Mouse (Mus musculus) left cerebral cortex, adult 18-20 months (tissue): ENCODE data around the gene Plxnc1. TPM values are rescaled to one million over a fixed set of nuclear protein-coding genes. Genes with fewer than 3 reads are reported as not detected.

ENCODE experiments used
- DNase-seq, 2 experiments: peaks; one replicate each; pipeline ENCODE4 v3.0.0; 2021 to 2022; ENCODE audit warnings: low spot score in 2 of 2, mixed read lengths in 1 of 2
- total RNA-seq, 2 experiments: library from RNA; stranded (reverse); gene quantifications; 2 replicates each; pipeline ENCODE4 v1.2.3; 2021

Gene Plxnc1
- total RNA-seq, 2 experiments from 2014 or later: 47.5 to 56.2 TPM

GRCm38 (mm10) chr10:94922848-94923247 is 21.8 kb downstream of the Plxnc1 start:
- no peak for DNase-seq

DNA sequence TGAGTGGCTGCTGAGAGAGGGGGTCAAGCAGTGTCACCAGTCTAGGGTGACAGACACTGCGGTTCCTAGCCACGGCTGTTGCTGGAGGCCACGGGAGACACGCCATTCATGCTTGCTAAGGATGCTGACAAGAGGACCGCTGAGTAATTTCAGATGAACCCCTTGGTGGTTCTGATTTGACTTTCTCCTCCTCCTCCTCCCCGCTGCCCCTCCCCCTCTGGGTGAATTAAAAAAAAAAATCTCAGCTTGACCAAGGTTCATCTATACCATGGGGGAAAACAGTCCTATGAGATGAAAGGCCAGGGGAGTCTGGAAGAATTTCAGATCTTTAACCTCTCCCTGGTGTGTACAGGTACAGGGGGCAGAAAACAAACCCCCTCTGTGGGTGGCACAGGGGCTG is 22.9 kb downstream of the Plxnc1 start:
- DNase-seq: no peak

DNA sequence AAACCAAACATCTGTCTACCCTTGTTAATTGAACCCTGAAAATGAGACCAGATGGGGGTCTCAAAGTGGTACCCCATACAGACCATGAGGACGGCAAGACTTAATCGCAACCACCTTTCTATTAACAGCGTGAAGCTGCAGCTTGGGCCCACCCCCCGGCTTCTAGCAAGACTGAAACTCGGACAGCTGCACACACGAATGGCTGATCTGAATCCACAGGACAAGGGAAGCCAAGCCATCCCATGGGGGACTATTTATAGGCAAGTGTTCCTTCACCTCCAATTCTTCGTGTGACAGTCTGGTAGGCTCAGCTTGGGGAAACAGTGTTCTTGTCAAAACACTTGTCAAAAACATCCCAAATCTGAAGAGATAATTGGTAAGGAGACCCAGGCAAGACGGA is 24.1 kb downstream of the Plxnc1 start:
- DNase-seq: no peak

DNA sequence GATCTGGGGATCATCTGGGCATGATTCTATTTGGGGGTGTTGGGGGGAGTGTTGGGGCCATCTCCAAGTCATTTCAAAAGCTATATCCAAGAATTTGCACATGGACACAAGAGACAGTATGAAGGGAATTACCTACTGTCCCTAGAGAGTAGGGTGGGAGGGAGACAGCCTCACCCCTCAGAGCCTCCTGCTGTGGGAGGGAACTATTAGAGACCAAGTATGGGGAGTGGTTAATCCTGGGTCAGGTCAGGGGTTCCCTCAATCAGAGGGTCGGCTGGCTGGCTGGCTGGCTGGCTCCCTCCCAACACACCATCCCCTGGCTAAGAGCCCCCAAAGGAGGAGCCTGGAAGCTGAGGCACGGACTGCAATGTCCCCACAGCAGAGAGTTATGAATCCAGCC is 24.7 kb downstream of the Plxnc1 start:
- DNase-seq: no peak

- DNase-seq: peak; percentile 64 to 74
Observed at GRCm38 (mm10) chr10:94919552-94919951, 25.1 kb downstream of the Plxnc1 start.

- DNase-seq: no peak
Observed at GRCm38 (mm10) chr10:94918618-94919017, 26.0 kb downstream of the Plxnc1 start.

- DNase-seq: no peak
Observed at GRCm38 (mm10) chr10:94917990-94918389, 26.6 kb downstream of the Plxnc1 start.

DNA sequence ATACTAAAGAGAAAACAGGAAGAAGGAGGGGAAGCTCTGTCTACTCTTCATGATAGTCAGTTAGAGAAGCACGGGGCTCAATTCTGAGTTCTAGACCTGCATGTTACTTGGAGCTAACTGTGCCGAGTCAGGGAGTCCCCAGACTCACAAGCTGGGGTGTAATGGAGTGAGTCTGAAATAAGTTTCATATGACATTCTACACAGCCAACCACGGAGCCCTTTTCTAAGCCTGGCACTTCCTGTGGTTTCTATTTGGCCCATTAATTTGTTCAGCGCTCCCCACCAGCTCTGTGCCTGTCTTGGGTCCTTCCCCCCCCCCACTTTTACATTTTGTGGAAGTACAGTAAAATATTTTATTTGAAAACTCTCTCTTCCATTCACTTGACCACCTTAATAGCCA is 27.3 kb downstream of the Plxnc1 start:
- no peak for DNase-seq

DNA sequence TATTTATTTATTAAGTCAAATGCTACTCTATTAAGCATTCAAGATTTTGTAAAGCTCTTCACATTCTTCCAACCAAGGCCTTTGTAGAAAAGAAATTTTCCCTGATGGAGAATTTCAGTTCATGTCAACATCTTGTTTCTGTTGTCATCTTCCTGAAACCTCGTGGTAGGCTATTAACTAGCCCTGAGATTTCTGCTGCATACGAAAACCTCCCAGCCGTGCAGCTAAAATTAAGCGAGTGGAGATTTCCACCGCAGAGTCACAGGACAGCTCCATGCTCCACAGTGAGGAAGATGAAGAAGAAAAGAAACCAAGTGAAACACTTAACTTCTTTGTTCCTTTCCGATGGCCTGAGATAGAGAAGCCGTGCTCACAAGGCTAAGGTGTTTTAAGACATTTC is 28.0 kb downstream of the Plxnc1 start:
- no peak for DNase-seq

GRCm38 (mm10) chr10:94915746-94916145 is 28.9 kb downstream of the Plxnc1 start:
- DNase-seq: peak in 1 of 2 experiments; percentile 25

- DNase-seq: no peak
Observed at GRCm38 (mm10) chr10:94914081-94914480, 30.6 kb downstream of the Plxnc1 start.

- no peak for DNase-seq
Observed at GRCm38 (mm10) chr10:94913336-94913739, 31.3 kb downstream of the Plxnc1 start.

DNA sequence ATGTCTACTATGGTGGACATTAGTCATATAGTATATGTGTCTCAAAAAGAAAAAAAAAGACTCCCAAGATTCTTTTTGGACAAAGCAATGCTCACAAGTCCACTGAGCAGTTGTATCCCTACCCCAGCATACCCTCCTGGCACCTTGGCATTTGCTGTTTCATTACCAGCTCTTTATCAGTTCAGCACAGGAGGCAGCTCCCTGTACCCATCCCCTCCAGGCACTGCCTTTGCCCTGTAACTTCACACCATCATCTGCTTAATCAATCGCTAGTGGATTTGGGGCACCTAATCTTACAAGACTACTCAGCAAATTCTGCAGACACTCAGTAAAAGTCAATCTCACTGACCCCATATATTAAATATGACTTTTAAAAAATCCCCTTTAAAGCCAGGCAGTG is 32.1 kb downstream of the Plxnc1 start:
- DNase-seq: no peak

DNA sequence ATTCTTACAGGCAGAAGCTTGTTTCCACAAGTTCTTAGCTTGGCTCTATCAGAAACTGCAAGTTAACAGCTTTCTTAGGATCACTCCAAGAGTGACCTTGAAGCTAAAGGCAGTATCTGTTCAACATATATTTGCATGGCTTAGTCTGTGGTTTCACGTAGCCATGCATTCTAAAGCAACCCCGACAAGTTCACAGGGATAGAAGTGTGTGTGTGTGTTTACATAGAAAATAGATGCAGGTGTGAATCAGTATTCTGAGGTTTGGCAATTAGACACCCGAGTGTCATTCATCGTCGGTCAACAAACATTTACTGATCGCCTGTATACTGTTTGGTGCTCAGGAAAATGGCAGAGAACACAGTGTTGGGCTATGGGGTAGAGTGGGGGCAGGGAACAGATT is 33.5 kb downstream of the Plxnc1 start:
- no peak for DNase-seq

GRCm38 (mm10) chr10:94910570-94910969 is 34.1 kb downstream of the Plxnc1 start:
- DNase-seq: no peak

DNA sequence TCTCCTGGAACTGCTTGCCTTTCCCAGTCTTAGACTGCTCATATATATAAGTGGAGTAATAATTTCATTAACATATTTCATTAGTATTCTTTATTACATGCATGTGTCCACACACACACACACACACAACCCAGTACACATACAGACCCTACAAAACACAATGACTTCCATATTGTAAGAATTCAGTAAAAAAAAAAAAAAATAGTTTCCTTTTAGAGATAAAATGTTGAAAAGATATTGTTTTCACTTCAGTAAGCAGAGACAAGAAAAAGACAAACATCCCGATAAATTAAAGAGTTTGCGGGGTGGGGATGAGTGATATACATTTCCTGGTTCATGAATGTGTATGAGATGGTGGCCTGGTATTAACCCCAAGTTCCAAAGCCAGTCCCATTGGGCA is 34.8 kb downstream of the Plxnc1 start:
- no peak for DNase-seq

- DNase-seq: no peak
Observed at GRCm38 (mm10) chr10:94908976-94909717, 35.5 kb downstream of the Plxnc1 start.

DNA sequence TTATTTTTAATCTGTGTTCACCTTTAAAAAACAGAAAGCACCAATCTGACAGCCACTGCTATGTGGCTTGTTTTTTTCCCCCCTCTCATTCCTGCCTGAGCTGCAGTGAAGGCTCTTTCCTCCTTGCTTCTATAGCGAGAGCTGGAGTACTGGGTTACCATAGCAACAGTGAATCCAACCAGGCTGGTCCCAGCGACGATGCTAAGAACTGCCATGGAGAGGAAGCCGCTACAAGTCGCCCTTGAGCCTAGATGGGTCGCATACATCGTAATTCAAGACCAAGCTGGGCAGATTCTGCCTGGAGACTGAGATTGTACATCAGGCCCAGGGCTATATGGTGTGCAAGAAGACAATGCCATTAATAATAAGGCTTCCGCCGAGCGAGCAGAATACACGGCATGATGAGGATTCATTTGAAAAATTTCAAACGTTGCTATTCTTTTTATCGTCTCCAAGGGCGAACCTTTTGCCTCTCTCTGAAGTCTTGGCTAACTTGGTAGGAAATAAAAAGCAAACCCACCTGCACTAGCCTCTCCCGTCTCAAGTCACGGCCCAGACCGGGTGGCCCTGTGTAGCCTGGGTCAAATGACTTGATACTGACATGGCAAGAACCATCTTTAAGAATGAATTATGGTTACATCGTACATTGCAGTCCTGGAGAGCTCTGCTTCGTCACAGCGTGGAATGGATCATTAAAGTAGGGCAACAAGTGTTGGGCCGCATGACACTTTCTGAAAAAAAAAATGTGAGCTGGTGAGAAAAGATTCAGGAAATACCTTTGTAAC is 38.8 kb downstream of the Plxnc1 start:
- peak; percentile 67 to 80 for DNase-seq

- peak in 1 of 2 experiments; percentile 46 for DNase-seq
Observed at GRCm38 (mm10) chr10:94905219-94905618, 39.4 kb downstream of the Plxnc1 start.

DNA sequence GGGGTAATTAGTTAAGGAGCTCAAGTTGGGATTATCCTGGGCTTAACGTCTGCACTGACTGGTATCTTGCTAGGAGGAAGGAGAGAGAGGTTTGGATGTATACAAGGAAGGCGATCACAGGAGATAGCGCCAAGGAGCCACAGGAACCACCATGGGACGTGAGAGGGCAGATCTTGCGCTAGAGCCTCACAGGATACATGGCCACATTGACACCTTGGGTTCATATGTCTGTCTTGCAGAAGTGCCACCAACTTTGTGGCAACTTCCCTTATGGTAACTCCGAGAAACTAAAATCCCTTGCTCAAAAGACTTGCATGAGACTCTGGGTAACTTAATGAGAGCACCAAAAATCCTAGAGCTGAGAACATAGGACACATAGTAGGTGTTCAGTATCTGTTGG is 47.7 kb downstream of the Plxnc1 start:
- DNase-seq: no peak

DNA sequence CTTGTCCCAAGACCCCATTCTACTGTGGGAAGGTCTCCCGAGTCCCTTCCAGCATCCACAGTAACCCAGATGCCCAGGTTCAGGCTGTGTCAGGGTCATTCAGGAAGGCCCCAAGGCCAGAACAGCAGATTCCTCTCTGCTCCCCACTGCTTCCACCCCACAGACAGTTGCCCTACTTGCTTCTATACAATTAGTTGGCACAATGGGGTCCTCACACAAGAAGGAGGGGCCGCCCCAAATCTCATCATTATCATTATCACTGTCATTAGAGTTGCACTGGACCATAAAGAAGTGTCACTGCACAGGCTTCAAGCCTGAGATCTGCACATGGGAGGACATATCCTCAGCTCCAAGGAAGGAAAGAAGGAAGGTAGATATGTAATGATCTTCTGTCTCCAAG is 48.3 kb downstream of the Plxnc1 start:
- no peak for DNase-seq

DNA sequence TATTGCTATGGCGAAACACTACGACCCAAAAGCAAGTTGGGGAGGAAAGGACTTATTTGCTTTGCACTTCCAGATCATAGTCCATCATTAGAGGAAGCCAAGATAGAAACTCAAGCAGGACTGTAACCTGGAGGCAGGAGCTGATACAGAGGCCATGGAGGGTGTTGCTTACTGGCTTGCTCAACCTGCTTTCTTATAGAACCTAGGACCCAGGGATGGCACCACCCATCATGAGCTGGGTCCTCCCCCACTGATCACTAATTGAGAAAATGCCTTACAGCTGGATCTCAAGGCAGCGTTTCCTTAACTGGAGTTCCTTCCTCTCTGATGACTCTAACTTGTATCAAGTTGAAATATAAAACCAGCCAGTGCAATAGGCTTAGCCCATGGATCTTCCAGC is 48.8 kb downstream of the Plxnc1 start:
- DNase-seq: no peak

DNA sequence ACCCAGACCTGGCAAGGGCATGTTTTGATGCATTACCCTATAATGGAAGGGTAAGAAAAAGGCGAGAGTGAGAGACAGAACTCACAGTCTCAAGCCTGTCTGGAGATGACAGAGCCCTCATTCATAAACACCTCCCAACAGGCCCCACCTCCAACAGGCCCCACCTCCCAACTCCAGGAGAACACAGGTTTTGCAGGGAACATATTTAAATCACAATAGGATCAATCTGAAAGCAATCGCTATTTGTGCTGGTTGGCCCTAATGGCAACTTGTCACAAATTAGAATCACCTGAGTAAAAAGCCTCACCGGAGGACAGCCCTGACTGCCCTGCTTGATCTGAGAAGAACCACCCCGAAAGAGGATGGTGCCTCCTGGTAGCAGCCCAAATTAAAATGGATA is 54.9 kb downstream of the Plxnc1 start:
- no peak for DNase-seq
